Mouse (Mus musculus) embryonic facial prominence, embryonic 10.5 days (tissue): ENCODE data around the gene Otulin. TPM values are rescaled to one million over a fixed set of nuclear protein-coding genes. Genes with fewer than 3 reads are reported as not detected.
A peak's percentile ranks its signal among the peaks of the same experiment; 100 is the strongest.

ENCODE experiments used
- DNase-seq: peaks from one replicate; pipeline ENCODE4 v3.0.0-alpha.2; 2017; ENCODE audit warnings: low spot score
- H3K27ac ChIP-seq: fragments of 300-500 bp; sonication (generic); replicated peaks from 2 replicates; pipeline ENCODE4 v1.5.1; 2016; ENCODE audit warnings: mild to moderate bottlenecking
- H3K27me3 ChIP-seq: fragments of 300-500 bp; sonication (generic); replicated peaks from 2 replicates; pipeline ENCODE4 v1.6.1; 2016; ENCODE audit warnings: low read depth, mild to moderate bottlenecking; ENCODE audit not compliant: poor library complexity, severe bottlenecking
- H3K36me3 ChIP-seq: fragments of 300-500 bp; sonication (generic); replicated peaks from 2 replicates; pipeline ENCODE4 v1.6.1; 2016; ENCODE audit warnings: mild to moderate bottlenecking, moderate library complexity
- H3K4me1 ChIP-seq: fragments of 300-500 bp; sonication (generic); 2 replicates; pipeline ENCODE4 v1.6.1; 2016
- H3K4me3 ChIP-seq: fragments of 300-500 bp; sonication (generic); 2 replicates; pipeline ENCODE4 v1.5.1; 2016; ENCODE audit warnings: mild to moderate bottlenecking, moderate library complexity
- H3K9me3 ChIP-seq: fragments of 300-500 bp; sonication (generic); 2 replicates; pipeline ENCODE4 v1.6.1; 2016; ENCODE audit warnings: mild to moderate bottlenecking
- WGBS: fragments of 180-500 bp; shearing (Covaris S2); methylation state at CpG from one replicate; pipeline ENCODE4 v1.1.7; 2016; 5-methylcytosine and 5-hydroxymethylcytosine counted together
- polyA plus RNA-seq: library from polyadenylated mRNA; unstranded; fragments of >200 nt; fragmentation: Nextera tagmentation; extraction: Ambion mirVana; gene quantifications from 2 replicates; pipeline ENCODE4 v1.2.1, GENCODE M21; 2016

The Otulin gene
- polyA plus RNA-seq, 1 experiment from 2014 or later, result 27.7 TPM

DNA sequence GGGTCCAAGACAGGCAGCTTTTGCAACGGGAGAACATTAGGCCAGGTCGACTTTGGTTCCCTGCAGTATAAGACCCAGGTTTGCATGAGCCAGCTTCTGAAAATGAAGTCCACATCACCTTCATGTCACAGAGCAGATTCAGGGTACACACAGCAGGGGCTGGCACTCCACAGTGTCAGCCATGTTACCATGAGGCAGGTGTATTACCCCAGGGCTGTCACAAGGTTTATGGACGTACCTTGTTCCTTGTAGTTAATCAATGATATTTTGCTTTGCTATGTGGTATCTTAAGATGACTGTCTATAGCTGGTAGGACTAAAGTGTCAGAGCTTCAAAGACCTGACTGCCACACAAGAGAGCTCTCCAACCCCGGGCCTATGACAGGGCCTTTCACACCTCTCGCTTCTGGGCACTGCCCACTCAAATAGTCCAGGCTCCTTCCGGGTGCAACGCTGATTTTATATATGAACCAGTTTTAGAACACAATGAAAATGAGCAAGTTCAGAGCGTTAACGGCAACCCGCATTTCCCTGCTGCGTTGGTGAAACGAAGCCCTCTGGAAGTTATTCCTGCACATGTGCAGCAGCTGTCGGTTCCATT, 31.6 kb downstream of the Otulin start:
- no peak overlapping the region for H3K4me3 ChIP-seq
- no peaks in the 10 kb centered on the region for H3K27me3 ChIP-seq
- no peak for DNase-seq
- H3K27ac ChIP-seq, result no peak overlapping the region
- 94% methylated on average over 13 of the region's 13 CpGs for WGBS
- H3K4me1 ChIP-seq, result peaks cover 18% of the 10 kb centered on the region
- no peaks in the 10 kb centered on the region for H3K9me3 ChIP-seq
- H3K36me3 ChIP-seq, result peaks cover 46% of the 10 kb centered on the region

DNA sequence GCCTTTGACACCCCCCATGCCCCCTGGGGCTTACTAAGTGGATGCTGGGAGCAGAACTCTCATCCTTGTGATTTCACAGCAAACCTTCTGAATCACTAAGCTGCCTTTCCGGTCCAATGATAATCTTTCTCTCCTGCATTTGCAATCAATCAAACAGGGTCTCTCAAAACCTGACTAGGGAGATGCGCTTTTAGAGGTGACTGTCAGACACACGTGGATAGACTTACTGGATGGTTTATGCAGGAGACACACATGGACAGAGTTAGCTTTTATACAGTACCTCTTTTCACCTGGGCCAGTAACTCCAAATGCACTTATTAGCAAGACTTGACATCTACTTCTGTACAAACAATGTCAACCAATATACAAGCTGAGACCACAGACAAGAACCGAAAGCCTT, 33.0 kb downstream of the Otulin start:
- no peaks in the 10 kb centered on the region for H3K9me3 ChIP-seq
- H3K27me3 ChIP-seq, result no peaks in the 10 kb centered on the region
- H3K4me1 ChIP-seq, result peaks cover 18% of the 10 kb centered on the region
- peaks cover 53% of the 10 kb centered on the region for H3K36me3 ChIP-seq
- WGBS, result 89% methylated on average over 4 of the region's 4 CpGs
- no peak overlapping the region for H3K27ac ChIP-seq
- no peak for DNase-seq
- no peak overlapping the region for H3K4me3 ChIP-seq

DNA sequence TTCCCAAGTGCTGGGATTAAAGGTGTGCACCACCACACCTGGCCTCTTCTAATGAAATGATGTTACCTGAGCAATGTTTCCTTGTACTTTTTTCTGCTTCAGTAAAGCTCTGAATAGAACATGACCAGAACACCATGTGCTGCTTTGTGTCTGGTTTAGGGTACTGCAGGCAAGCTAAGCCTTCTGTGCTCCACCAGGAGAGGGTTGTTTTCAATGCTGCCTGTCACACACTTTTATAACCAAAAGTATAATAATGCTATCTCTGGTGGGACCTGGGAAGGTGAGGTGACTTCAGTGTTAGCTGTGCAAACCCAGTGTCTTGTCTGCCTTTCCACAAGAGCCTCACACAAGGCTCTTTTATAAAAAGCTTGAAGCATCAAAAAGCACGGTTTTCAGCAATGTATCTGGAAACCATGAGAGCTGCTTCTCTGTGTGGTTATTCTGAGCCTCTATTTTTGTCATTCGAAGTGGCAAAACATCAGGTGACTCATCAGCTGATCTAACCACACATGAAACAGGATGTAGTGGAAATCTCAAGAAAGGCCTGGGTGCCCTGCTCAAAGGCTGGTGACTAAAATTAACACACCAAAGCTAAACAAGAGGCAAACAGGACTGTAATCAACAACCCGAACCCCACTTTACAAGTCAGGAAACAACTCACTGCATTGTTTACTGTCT, 33.9 kb downstream of the Otulin start:
- no peak overlapping the region for H3K4me3 ChIP-seq
- H3K9me3 ChIP-seq, result no peaks in the 10 kb centered on the region
- H3K4me1 ChIP-seq, result peaks cover 21% of the 10 kb centered on the region
- H3K27me3 ChIP-seq, result no peaks in the 10 kb centered on the region
- H3K36me3 ChIP-seq, result peaks cover 45% of the 10 kb centered on the region
- no peak overlapping the region for H3K27ac ChIP-seq
- 73% methylated on average over 3 of the region's 3 CpGs for WGBS
- no peak for DNase-seq

DNA sequence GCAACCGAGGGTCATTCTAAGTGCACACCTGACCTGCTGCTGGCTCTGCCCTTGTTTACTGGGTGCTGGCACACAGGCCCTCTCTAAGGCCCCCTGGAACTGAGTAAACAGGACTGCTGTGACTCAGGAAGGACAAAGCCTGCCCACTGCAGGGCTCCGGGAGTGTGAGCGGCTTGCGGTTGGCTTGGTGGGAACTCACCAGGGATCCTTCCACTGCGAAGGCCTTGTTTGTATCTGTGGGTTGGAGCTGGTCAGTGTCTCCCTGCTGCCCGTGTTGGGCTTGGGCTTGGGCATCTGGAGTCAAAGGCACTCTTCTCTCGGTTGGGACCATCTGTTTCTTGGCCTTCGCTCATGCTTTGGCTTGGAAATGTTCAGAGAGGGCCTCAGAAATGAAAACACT, 34.9 kb downstream of the Otulin start:
- peaks cover 21% of the 10 kb centered on the region for H3K4me1 ChIP-seq
- 47% methylated on average over 8 of the region's 8 CpGs for WGBS
- no peaks in the 10 kb centered on the region for H3K9me3 ChIP-seq
- peak; percentile 19 for DNase-seq
- H3K27ac ChIP-seq, result peak overlapping the region; percentile 85
- no peaks in the 10 kb centered on the region for H3K27me3 ChIP-seq
- peaks cover 48% of the 10 kb centered on the region for H3K36me3 ChIP-seq
- no peak overlapping the region for H3K4me3 ChIP-seq

DNA sequence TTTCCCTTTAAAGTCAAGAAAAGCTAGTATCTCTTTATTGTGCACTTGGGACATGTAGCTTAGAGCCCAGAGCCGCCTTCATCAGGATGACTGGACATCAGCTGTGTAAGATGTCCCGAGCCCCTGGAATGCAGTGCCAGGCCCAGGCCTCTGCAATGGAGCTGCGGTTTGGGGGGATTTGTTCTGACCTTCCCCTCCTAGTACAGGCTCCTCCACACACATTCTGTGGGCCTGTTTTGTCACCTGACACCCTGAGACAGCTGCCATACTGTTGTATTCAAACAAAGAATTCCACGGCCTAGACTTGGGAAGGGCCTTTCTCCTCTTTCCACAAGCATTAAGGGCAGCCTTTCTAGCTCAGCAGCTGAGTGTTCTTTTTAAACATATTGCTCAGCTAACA, 35.5 kb downstream of the Otulin start:
- Histone ChIP-seq H3K9me3 (no peaks in the 10 kb centered on the region), H3K4me1 (peaks cover 21% of the 10 kb centered on the region), H3K27me3 (no peaks in the 10 kb centered on the region), H3K36me3 (peaks cover 48% of the 10 kb centered on the region), H3K27ac (peak overlapping the region; percentile 85), H3K4me3 (no peak overlapping the region)
- DNase-seq, result peak; percentile 51
- 42% methylated on average over 4 of the region's 4 CpGs for WGBS

DNA sequence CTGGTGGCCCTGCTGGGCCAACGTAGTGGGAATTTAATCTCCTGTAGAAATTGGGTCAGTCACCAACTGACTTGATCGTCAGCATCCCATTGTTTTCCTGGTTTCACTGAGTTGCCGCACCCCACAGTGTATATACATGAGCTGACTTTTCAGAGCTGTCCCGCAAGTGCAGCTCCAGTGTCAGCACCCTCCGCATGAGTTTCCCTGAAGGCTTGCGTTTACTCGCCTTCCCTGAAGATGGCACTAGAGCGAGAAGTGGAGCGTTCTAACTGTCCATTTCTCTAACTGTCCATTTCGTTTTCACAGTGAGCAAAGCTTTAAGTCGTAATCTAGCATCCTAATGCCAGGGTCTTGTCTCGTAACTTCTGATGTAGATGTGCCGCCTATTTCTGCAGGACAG, 36.8 kb downstream of the Otulin start:
- Histone ChIP-seq H3K27ac (no peak overlapping the region), H3K36me3 (peaks cover 46% of the 10 kb centered on the region), H3K27me3 (no peaks in the 10 kb centered on the region), H3K4me3 (no peak overlapping the region), H3K9me3 (no peaks in the 10 kb centered on the region), H3K4me1 (peaks cover 21% of the 10 kb centered on the region)
- WGBS, result 81% methylated on average over 13 of the region's 13 CpGs
- no peak for DNase-seq

DNA sequence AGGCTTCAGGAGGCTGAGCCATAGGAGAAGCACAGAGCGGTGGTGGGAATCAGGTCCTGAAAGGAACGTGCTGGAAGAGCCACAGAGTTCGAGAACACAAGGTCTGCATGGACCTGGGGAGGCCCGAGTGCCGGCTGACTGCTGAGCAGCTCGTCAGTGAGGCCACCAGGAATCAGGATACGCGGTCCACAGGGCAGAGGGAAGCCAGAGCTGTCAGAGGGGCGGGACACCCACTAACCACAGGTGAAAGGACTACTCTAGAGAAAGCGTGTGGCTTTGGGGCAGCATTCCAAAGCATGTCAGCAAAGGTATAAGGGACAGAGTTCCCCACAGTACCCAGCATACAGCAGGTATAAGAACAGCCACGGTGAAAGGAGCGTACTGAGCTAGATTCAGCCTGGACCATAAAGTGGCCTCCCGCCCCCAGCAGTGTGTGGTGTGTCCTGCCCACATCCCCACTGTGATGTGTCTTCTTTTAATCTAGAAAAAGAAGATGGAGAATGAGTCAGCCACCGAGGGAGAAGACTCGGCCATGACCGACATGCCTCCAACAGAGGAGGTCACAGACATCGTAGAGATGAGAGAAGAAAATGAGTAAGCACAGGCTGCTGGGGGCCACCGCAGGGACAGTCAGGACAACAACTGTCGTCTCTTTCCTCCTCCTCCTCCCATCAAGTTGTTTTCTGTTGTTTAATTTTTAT, 37.7 kb downstream of the Otulin start:
- Histone ChIP-seq H3K4me1 (peaks cover 21% of the 10 kb centered on the region), H3K4me3 (no peak overlapping the region), H3K36me3 (peaks cover 44% of the 10 kb centered on the region), H3K9me3 (no peaks in the 10 kb centered on the region), H3K27ac (no peak overlapping the region), H3K27me3 (no peaks in the 10 kb centered on the region)
- 92% methylated on average over 19 of the region's 19 CpGs for WGBS
- DNase-seq, result no peak

DNA sequence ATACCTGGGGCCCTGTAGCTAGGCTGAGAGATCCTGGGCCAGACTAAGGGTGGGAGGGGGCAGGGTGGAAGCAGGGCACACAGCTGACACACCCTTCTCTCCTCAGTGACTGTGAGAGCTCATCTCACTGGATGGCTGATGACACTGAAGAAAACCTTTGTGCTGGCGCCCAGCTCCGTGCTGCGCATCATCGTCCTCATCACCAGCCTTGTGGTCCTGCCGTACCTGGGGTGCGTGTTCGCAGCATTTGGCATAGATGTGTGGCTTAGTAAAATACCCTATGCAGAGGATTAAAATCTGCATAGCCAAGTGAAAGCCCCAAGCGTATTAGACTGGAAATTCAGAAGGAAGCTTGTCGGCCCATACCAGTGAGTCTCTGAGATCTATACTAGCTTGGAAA, 39.7 kb downstream of the Otulin start:
- H3K4me1 ChIP-seq, result peaks cover 13% of the 10 kb centered on the region
- DNase-seq, result no peak
- no peak overlapping the region for H3K4me3 ChIP-seq
- 95% methylated on average over 9 of the region's 9 CpGs for WGBS
- H3K36me3 ChIP-seq, result peaks cover 44% of the 10 kb centered on the region
- H3K27me3 ChIP-seq, result no peaks in the 10 kb centered on the region
- no peak overlapping the region for H3K27ac ChIP-seq
- no peaks in the 10 kb centered on the region for H3K9me3 ChIP-seq

DNA sequence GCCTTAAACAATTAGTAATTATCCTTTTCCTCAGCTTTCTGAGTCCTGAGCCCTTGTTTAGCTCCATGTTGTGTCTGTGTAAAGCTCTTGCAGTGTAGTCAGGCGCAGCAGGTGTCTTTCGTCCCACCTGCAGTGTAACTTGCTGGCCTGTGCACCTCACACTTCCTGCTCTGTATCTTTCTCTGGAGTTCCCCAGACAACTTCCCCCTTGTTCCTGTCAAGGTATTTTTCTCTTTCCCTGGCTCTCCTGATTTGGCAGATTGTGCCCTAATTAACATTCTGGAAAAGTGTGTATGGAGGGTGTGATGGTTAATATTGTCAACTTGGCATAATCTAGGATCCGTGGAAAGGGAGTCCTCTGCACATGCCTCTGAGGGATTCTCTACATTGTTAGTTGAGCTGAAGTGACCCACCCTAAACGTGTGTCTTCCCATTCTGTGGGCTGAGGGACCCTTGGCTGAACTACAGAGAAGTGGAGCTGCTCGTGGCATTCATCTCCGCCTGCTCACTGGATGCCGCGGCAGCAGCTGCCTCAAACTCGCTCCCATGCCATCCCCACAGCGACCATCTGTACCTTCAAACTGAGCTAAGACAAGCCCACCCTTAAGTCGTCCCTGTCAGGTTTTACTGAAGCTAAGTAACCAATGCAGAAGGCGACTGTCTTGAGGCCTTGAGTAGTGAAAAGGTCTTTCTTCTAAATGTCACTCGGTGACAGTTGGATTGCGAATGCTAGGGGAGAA, 42.2 kb downstream of the Otulin start:
- peaks cover 3% of the 10 kb centered on the region; the same call in 1 of the 2 replicates for H3K4me1 ChIP-seq
- peaks cover 38% of the 10 kb centered on the region for H3K36me3 ChIP-seq
- no peak overlapping the region for H3K4me3 ChIP-seq
- H3K27me3 ChIP-seq, result no peaks in the 10 kb centered on the region
- WGBS, result 82% methylated on average over 14 of the region's 14 CpGs
- H3K9me3 ChIP-seq, result no peaks in the 10 kb centered on the region
- no peak overlapping the region for H3K27ac ChIP-seq
- DNase-seq, result no peak

DNA sequence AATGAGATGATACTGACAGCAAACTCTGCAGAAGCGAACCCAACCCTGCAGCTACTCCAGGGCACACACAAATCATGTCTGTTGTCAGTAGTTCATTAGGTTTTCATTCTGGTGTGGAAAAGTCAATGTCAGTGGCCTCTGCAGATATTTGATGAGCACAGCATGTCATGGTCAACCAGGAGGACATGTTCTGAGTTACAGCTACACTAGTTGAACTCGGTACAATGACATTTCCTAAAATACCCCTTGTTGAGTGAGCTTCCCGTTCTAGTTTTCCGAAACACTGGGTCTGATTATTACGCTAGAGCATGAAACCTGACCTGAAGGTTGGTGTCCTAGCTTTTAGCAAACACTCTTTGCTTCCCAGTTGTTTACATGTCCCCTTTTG, 44.4 kb downstream of the Otulin start:
- Histone ChIP-seq H3K36me3 (peaks cover 30% of the 10 kb centered on the region), H3K4me3 (no peak overlapping the region), H3K27ac (no peak overlapping the region), H3K4me1 (peaks cover 11% of the 10 kb centered on the region), H3K9me3 (no peaks in the 10 kb centered on the region), H3K27me3 (no peaks in the 10 kb centered on the region)
- WGBS, result 92% methylated on average over 5 of the region's 5 CpGs
- DNase-seq, result no peak

DNA sequence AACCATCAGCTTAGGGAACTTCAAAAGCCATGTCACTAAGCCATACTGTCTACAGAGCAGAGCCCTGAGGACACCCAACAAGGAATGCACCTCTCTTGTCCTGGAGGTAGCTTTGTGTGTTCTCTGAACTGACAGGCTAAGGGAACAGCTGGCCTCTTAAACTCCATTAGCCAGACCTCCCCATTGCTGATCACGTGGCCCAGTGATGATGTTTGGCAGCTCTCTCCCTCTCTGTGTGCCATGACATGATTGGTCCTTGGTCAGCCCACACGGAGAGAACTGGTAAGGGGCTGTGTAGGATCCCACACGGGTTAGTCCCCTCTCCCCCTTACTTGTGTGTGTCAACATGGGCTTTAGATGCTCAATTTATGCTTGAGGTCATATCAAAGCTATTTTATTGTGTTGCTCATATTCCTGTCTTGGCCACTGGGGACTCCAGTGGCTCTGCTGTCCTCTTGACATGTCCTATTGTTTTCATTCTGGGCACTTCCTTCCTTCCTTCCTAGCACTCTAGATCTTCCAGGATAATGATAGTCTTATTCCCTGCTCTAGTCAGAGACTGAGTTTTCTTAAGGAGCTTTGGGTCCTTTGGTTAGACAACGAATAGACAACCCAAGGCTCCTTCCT, 44.9 kb downstream of the Otulin start:
- no peak overlapping the region for H3K27ac ChIP-seq
- no peaks in the 10 kb centered on the region for H3K27me3 ChIP-seq

DNA sequence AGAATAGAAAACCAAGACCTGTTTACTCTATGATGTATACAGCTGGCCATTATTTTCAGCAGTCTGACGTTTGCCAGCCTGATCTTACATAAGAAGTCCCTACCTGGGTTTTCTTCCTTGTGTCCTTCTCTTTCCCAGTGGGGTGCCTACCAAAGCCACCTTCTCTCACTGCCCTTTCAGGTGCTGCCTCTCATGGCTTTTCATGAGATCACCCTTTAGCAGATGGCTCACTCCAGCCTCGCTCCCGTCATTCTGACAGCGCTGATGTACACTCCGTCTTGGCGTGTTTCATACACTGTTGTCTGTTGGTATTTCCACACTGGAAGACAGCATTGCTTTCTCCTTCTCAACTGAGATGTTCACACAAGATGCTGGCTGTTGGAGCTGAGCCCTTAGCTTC, 46.9 kb downstream of the Otulin start:
- H3K4me3 ChIP-seq, result no peak overlapping the region
- no peak overlapping the region for H3K27ac ChIP-seq
- WGBS, result 96% methylated on average over 6 of the region's 6 CpGs
- peaks cover 15% of the 10 kb centered on the region for H3K4me1 ChIP-seq
- peaks cover 21% of the 10 kb centered on the region; the same call in 1 of the 2 replicates for H3K36me3 ChIP-seq
- no peak for DNase-seq
- H3K27me3 ChIP-seq, result no peaks in the 10 kb centered on the region
- no peaks in the 10 kb centered on the region for H3K9me3 ChIP-seq

More for the DNA sequence above, 44.9 kb downstream of the Otulin start:
- Histone ChIP-seq H3K4me3 (no peak overlapping the region), H3K9me3 (no peaks in the 10 kb centered on the region), H3K36me3 (peaks cover 28% of the 10 kb centered on the region), H3K4me1 (peaks cover 15% of the 10 kb centered on the region)
- no peak for DNase-seq
- 85% methylated on average over 4 of the region's 4 CpGs for WGBS
